Mouse (Mus musculus) ZHBTc4 (cell line): ENCODE results near the gene Gpr179.
"Not testable (repeated sequence)": the region's sequence is repeated elsewhere in the genome, so short reads cannot be mapped to it uniquely, and the experiment has no call there.

Source experiments
- DNase-seq: peaks from one replicate; pipeline ENCODE4 v3.0.0-alpha.2; 2011; ENCODE audit warnings: low read depth, low spot score

The Gpr179 gene

GRCm38 (mm10) chr11:97321894-97322600 is 29.8 kb downstream of the Gpr179 start:
- peak; percentile 75 for DNase-seq

GRCm38 (mm10) chr11:97321197-97321596 is 30.7 kb downstream of the Gpr179 start:
- DNase-seq: no peak

- DNase-seq: peak; percentile 100
Measured at GRCm38 (mm10) chr11:97315504-97316503, 36.1 kb downstream of the Gpr179 start, which contains the start of gene Mrpl45. TSS of gene Mrpl45 (plus strand) at chr11:97315716.

- no peak for DNase-seq
Measured at GRCm38 (mm10) chr11:97314751-97315503, 37.0 kb downstream of the Gpr179 start.

GRCm38 (mm10) chr11:97314110-97314509 is 37.8 kb downstream of the Gpr179 start:
- peak; percentile 90 for DNase-seq

- not testable (repeated sequence) for DNase-seq
Measured at GRCm38 (mm10) chr11:97312871-97313270, 39.0 kb downstream of the Gpr179 start.

- peak; percentile 75 for DNase-seq
Measured at GRCm38 (mm10) chr11:97310895-97311631, 40.8 kb downstream of the Gpr179 start.

GRCm38 (mm10) chr11:97309911-97310571 is 41.8 kb downstream of the Gpr179 start:
- DNase-seq: peak; percentile 96

GRCm38 (mm10) chr11:97309451-97309836 is 42.4 kb downstream of the Gpr179 start:
- DNase-seq: peak; percentile 74

- DNase-seq: no peak
Measured at GRCm38 (mm10) chr11:97308806-97309450, 42.9 kb downstream of the Gpr179 start.

- DNase-seq: no peak
Measured at GRCm38 (mm10) chr11:97307294-97308069, 44.4 kb downstream of the Gpr179 start.

GRCm38 (mm10) chr11:97304631-97305030 is 47.2 kb downstream of the Gpr179 start:
- DNase-seq: no peak

GRCm38 (mm10) chr11:97302231-97302781 is 49.6 kb downstream of the Gpr179 start:
- peak; percentile 66 for DNase-seq

- no peak for DNase-seq
Measured at GRCm38 (mm10) chr11:97301406-97301805, 50.5 kb downstream of the Gpr179 start.

- DNase-seq: no peak
Measured at GRCm38 (mm10) chr11:97299939-97300338, 51.9 kb downstream of the Gpr179 start.

GRCm38 (mm10) chr11:97296542-97296941 is 55.3 kb downstream of the Gpr179 start:
- DNase-seq: no peak

GRCm38 (mm10) chr11:97292731-97293130 is 59.1 kb downstream of the Gpr179 start:
- DNase-seq: peak; percentile 79
